Mouse (Mus musculus): ENCODE results near the gene Cnot2. TPM values are rescaled to one million over a fixed set of nuclear protein-coding genes. Genes with fewer than 3 reads are reported as not detected.

Gene Cnot2
- polyA plus RNA-seq, 1 experiment from 2014 or later, result 128 TPM

- H3K9me3 ChIP-seq (ENCODE audit: control insufficient read depth, low read length), result no peaks in the 10 kb centered on the region
- ATAC-seq (replicated peaks; ENCODE audit: low FRiP score), result no peak
- DNase-seq (ENCODE audit: low spot score), result no peak
- 23% methylated on average over 4 of the region's 4 CpGs for WGBS
- H3K4me3 ChIP-seq (ENCODE audit: low read depth, low read length), result no peak overlapping the region
- H3K9ac ChIP-seq (ENCODE audit: low read length), result no peak overlapping the region
- no peaks in the 10 kb centered on the region for H3K27me3 ChIP-seq (ENCODE audit: control insufficient read depth, insufficient read depth, low read length)
- no peaks in the 10 kb centered on the region for H3K36me3 ChIP-seq (ENCODE audit: control insufficient read depth, insufficient read depth, low read length)
- no peaks in the 10 kb centered on the region for H3K4me1 ChIP-seq (replicated peaks; ENCODE audit: control insufficient read depth, insufficient read depth, low read length)
- H3K27ac ChIP-seq (ENCODE audit: low read depth, low read length), result no peak overlapping the region
- no peak overlapping the region for H3K4me2 ChIP-seq (ENCODE audit: low read depth, low read length, severe bottlenecking)
Measured at GRCm38 (mm10) chr10:116547958-116548357, 33.4 kb downstream of the Cnot2 start.

- Histone ChIP-seq H3K4me3 (ENCODE audit: low read depth, low read length) (no peak overlapping the region), H3K27ac (ENCODE audit: low read depth, low read length) (no peak overlapping the region), H3K9ac (ENCODE audit: low read length) (no peak overlapping the region), H3K4me2 (ENCODE audit: low read depth, low read length, severe bottlenecking) (no peak overlapping the region), H3K27me3 (ENCODE audit: control insufficient read depth, insufficient read depth, low read length) (no peaks in the 10 kb centered on the region), H3K9me3 (ENCODE audit: control insufficient read depth, low read length) (no peaks in the 10 kb centered on the region), H3K36me3 (ENCODE audit: control insufficient read depth, insufficient read depth, low read length) (no peaks in the 10 kb centered on the region), H3K4me1 (replicated peaks; ENCODE audit: control insufficient read depth, insufficient read depth, low read length) (no peaks in the 10 kb centered on the region)
- DNase-seq (ENCODE audit: low spot score) (no peak), ATAC-seq (replicated peaks; ENCODE audit: low FRiP score) (no peak)
- WGBS, result 90% methylated on average over 3 of the region's 3 CpGs
Measured at GRCm38 (mm10) chr10:116546177-116546576, 35.1 kb downstream of the Cnot2 start.

GRCm38 (mm10) chr10:116543061-116543460 is 38.2 kb downstream of the Cnot2 start:
- DNase-seq (ENCODE audit: low spot score), result no peak
- no peaks in the 10 kb centered on the region for H3K9me3 ChIP-seq (ENCODE audit: control insufficient read depth, low read length)
- H3K4me3 ChIP-seq (ENCODE audit: low read depth, low read length), result no peak overlapping the region
- no peak for ATAC-seq (replicated peaks; ENCODE audit: low FRiP score)
- H3K9ac ChIP-seq (ENCODE audit: low read length), result no peak overlapping the region
- no peaks in the 10 kb centered on the region for H3K4me1 ChIP-seq (replicated peaks; ENCODE audit: control insufficient read depth, insufficient read depth, low read length)
- no peak overlapping the region for H3K4me2 ChIP-seq (ENCODE audit: low read depth, low read length, severe bottlenecking)
- H3K27me3 ChIP-seq (ENCODE audit: control insufficient read depth, insufficient read depth, low read length), result no peaks in the 10 kb centered on the region
- no peak overlapping the region for H3K27ac ChIP-seq (ENCODE audit: low read depth, low read length)
- 95% methylated on average over 1 of the region's 1 CpGs for WGBS
- H3K36me3 ChIP-seq (ENCODE audit: control insufficient read depth, insufficient read depth, low read length), result no peaks in the 10 kb centered on the region

GRCm38 (mm10) chr10:116540750-116541149 is 40.6 kb downstream of the Cnot2 start:
- Histone ChIP-seq H3K9me3 (ENCODE audit: control insufficient read depth, low read length) (no peaks in the 10 kb centered on the region), H3K4me1 (replicated peaks; ENCODE audit: control insufficient read depth, insufficient read depth, low read length) (no peaks in the 10 kb centered on the region), H3K4me3 (ENCODE audit: low read depth, low read length) (no peak overlapping the region), H3K4me2 (ENCODE audit: low read depth, low read length, severe bottlenecking) (no peak overlapping the region), H3K27ac (ENCODE audit: low read depth, low read length) (no peak overlapping the region), H3K9ac (ENCODE audit: low read length) (no peak overlapping the region), H3K36me3 (ENCODE audit: control insufficient read depth, insufficient read depth, low read length) (no peaks in the 10 kb centered on the region), H3K27me3 (ENCODE audit: control insufficient read depth, insufficient read depth, low read length) (no peaks in the 10 kb centered on the region)
- DNase-seq (ENCODE audit: low spot score), result no peak
- ATAC-seq (replicated peaks; ENCODE audit: low FRiP score), result no peak
- 76% methylated on average over 5 of the region's 5 CpGs for whole genome bisulfite sequencing

- no peaks in the 10 kb centered on the region for H3K36me3 ChIP-seq (ENCODE audit: control insufficient read depth, insufficient read depth, low read length)
- no peaks in the 10 kb centered on the region for H3K27me3 ChIP-seq (ENCODE audit: control insufficient read depth, insufficient read depth, low read length)
- no peaks in the 10 kb centered on the region for H3K9me3 ChIP-seq (ENCODE audit: control insufficient read depth, low read length)
- ATAC-seq (replicated peaks; ENCODE audit: low FRiP score) (no peak), DNase-seq (ENCODE audit: low spot score) (no peak)
- H3K4me3 ChIP-seq (ENCODE audit: low read depth, low read length), result no peak overlapping the region
- no peak overlapping the region for H3K27ac ChIP-seq (ENCODE audit: low read depth, low read length)
- H3K9ac ChIP-seq (ENCODE audit: low read length), result no peak overlapping the region
- no peak overlapping the region for H3K4me2 ChIP-seq (ENCODE audit: low read depth, low read length, severe bottlenecking)
- H3K4me1 ChIP-seq (replicated peaks; ENCODE audit: control insufficient read depth, insufficient read depth, low read length), result peaks cover 3% of the 10 kb centered on the region
- WGBS, result 93% methylated on average over 3 of the region's 3 CpGs
Measured at GRCm38 (mm10) chr10:116537495-116537894, 43.8 kb downstream of the Cnot2 start.

- H3K9ac ChIP-seq (ENCODE audit: low read length), result no peak overlapping the region
- H3K27ac ChIP-seq (ENCODE audit: low read depth, low read length), result no peak overlapping the region
- no peaks in the 10 kb centered on the region for H3K9me3 ChIP-seq (ENCODE audit: control insufficient read depth, low read length)
- H3K36me3 ChIP-seq (ENCODE audit: control insufficient read depth, insufficient read depth, low read length), result no peaks in the 10 kb centered on the region
- no peaks in the 10 kb centered on the region for H3K27me3 ChIP-seq (ENCODE audit: control insufficient read depth, insufficient read depth, low read length)
- H3K4me2 ChIP-seq (ENCODE audit: low read depth, low read length, severe bottlenecking), result no peak overlapping the region
- H3K4me1 ChIP-seq (replicated peaks; ENCODE audit: control insufficient read depth, insufficient read depth, low read length), result peaks cover 5% of the 10 kb centered on the region
- ATAC-seq (replicated peaks; ENCODE audit: low FRiP score), result no peak
- WGBS, result 11% methylated on average over 3 of the region's 3 CpGs
- no peak for DNase-seq (ENCODE audit: low spot score)
- no peak overlapping the region for H3K4me3 ChIP-seq (ENCODE audit: low read depth, low read length)
Measured at GRCm38 (mm10) chr10:116534278-116534677, 47.0 kb downstream of the Cnot2 start.

GRCm38 (mm10) chr10:116532561-116532960 is 48.8 kb downstream of the Cnot2 start:
- no peaks in the 10 kb centered on the region for H3K36me3 ChIP-seq (ENCODE audit: control insufficient read depth, insufficient read depth, low read length)
- no peaks in the 10 kb centered on the region for H3K9me3 ChIP-seq (ENCODE audit: control insufficient read depth, low read length)
- no peak for DNase-seq (ENCODE audit: low spot score)
- no peak overlapping the region for H3K9ac ChIP-seq (ENCODE audit: low read length)
- no peak overlapping the region for H3K4me3 ChIP-seq (ENCODE audit: low read depth, low read length)
- no peaks in the 10 kb centered on the region for H3K27me3 ChIP-seq (ENCODE audit: control insufficient read depth, insufficient read depth, low read length)
- H3K27ac ChIP-seq (ENCODE audit: low read depth, low read length), result no peak overlapping the region
- H3K4me2 ChIP-seq (ENCODE audit: low read depth, low read length, severe bottlenecking), result no peak overlapping the region
- peaks cover 5% of the 10 kb centered on the region for H3K4me1 ChIP-seq (replicated peaks; ENCODE audit: control insufficient read depth, insufficient read depth, low read length)
- WGBS, result 86% methylated on average over 3 of the region's 3 CpGs
- no peak for ATAC-seq (replicated peaks; ENCODE audit: low FRiP score)

GRCm38 (mm10) chr10:116531063-116531462 is 50.2 kb downstream of the Cnot2 start:
- WGBS, result 92% methylated on average over 3 of the region's 3 CpGs

GRCm38 (mm10) chr10:116519588-116519987 is 61.7 kb downstream of the Cnot2 start:
- Histone ChIP-seq H3K36me3 (ENCODE audit: control insufficient read depth, insufficient read depth, low read length) (no peaks in the 10 kb centered on the region), H3K27me3 (ENCODE audit: control insufficient read depth, insufficient read depth, low read length) (no peaks in the 10 kb centered on the region), H3K4me2 (ENCODE audit: low read depth, low read length, severe bottlenecking) (no peak overlapping the region), H3K27ac (ENCODE audit: low read depth, low read length) (no peak overlapping the region), H3K9me3 (ENCODE audit: control insufficient read depth, low read length) (no peaks in the 10 kb centered on the region), H3K4me3 (ENCODE audit: low read depth, low read length) (no peak overlapping the region), H3K9ac (ENCODE audit: low read length) (no peak overlapping the region), H3K4me1 (replicated peaks; ENCODE audit: control insufficient read depth, insufficient read depth, low read length) (no peaks in the 10 kb centered on the region)
- no peak for ATAC-seq (replicated peaks; ENCODE audit: low FRiP score)
- no peak for DNase-seq (ENCODE audit: low spot score)
- WGBS, result 98% methylated on average over 1 of the region's 1 CpGs

More at GRCm38 (mm10) chr10:116531063-116531462, 50.2 kb downstream of the Cnot2 start:
- H3K9ac ChIP-seq (ENCODE audit: low read length), result no peak overlapping the region
- no peak overlapping the region for H3K27ac ChIP-seq (ENCODE audit: low read depth, low read length)
- peaks cover 5% of the 10 kb centered on the region for H3K4me1 ChIP-seq (replicated peaks; ENCODE audit: control insufficient read depth, insufficient read depth, low read length)
- H3K9me3 ChIP-seq (ENCODE audit: control insufficient read depth, low read length), result no peaks in the 10 kb centered on the region
- H3K27me3 ChIP-seq (ENCODE audit: control insufficient read depth, insufficient read depth, low read length), result no peaks in the 10 kb centered on the region
- DNase-seq (ENCODE audit: low spot score) (no peak), ATAC-seq (replicated peaks; ENCODE audit: low FRiP score) (no peak)
- no peak overlapping the region for H3K4me2 ChIP-seq (ENCODE audit: low read depth, low read length, severe bottlenecking)
- no peak overlapping the region for H3K4me3 ChIP-seq (ENCODE audit: low read depth, low read length)
- no peaks in the 10 kb centered on the region for H3K36me3 ChIP-seq (ENCODE audit: control insufficient read depth, insufficient read depth, low read length)
